In genomic region chr9:110229566-110230248, GRCm38 (mm10) we compare ENCODE assay signal across 14 mouse cellular contexts. TPM values are rescaled to one million over a fixed set of nuclear protein-coding genes. Genes with fewer than 3 reads are reported as not detected.
DNase-seq lines count a peak whose midpoint lies in the region; ATAC-seq lines count a peak whose summit lies in the region.
"Had no signal": no experiment of that assay in that cellular context is flagged by ENCODE, and none has a peak within 500 bp of the region (broad histone marks: within the 10 kb centered on the region; RNA-seq: fewer than 3 reads in every experiment).

No protein-coding gene starts in this region.

- H3K27me3 ChIP-seq in liver, embryonic 11.5 days (replicated peaks; ENCODE audit: control insufficient read depth, insufficient read depth, low read length): no peaks in the 10 kb centered on the region
- no peaks in the 10 kb centered on the region for H3K27me3 ChIP-seq in hindbrain, embryonic 16.5 days (replicated peaks; ENCODE audit: control insufficient read depth, insufficient read depth, low read length)
- H3K27me3 ChIP-seq: heart, embryonic 15.5 days; liver, embryonic 15.5 days; neural tube, embryonic 13.5 days had no signal

- 77% methylated on average over 10 of the region's 10 CpGs for WGBS in liver, embryonic 11.5 days
- 80% methylated on average over 10 of the region's 10 CpGs for WGBS in hindbrain, embryonic 16.5 days

- no peaks in the 10 kb centered on the region for H3K9me3 ChIP-seq in liver, embryonic 11.5 days (ENCODE audit: control insufficient read depth, low read length)
- H3K9me3 ChIP-seq in hindbrain, embryonic 16.5 days (ENCODE audit: control insufficient read depth, low read length): no peaks in the 10 kb centered on the region
- H3K9me3 ChIP-seq: heart, embryonic 15.5 days; liver, embryonic 15.5 days; neural tube, embryonic 13.5 days had no signal

- no peak for DNase-seq in cerebellum, postnatal 4 days (ENCODE audit: low spot score in 2 of 2)
- DNase-seq in liver, embryonic 11.5 days (ENCODE audit: low spot score): peak; percentile 17
- DNase-seq in liver: no peak
- DNase-seq in cerebellum, adult 11 months: peak; percentile 41
- no peak for DNase-seq in thymus, postnatal 10 days (ENCODE audit: low spot score in 2 of 2)
- no peak for DNase-seq in adrenal gland, postnatal 4 days (ENCODE audit: low spot score in 2 of 2)
- DNase-seq: gastrocnemius, postnatal 25 days; kidney, postnatal 4 days had no signal

- H3K36me3 ChIP-seq in liver, embryonic 11.5 days (ENCODE audit: control insufficient read depth, insufficient read depth, low read length): peaks cover 34% of the 10 kb centered on the region
- peaks cover 15% of the 10 kb centered on the region for H3K36me3 ChIP-seq in hindbrain, embryonic 16.5 days (ENCODE audit: control insufficient read depth, insufficient read depth, low read length)

- no peaks in the 10 kb centered on the region for H3K4me1 ChIP-seq in liver, embryonic 11.5 days (replicated peaks; ENCODE audit: control insufficient read depth, insufficient read depth, low read length)
- H3K4me1 ChIP-seq in hindbrain, embryonic 16.5 days (ENCODE audit: control insufficient read depth, insufficient read depth, low read depth, low read length): no peaks in the 10 kb centered on the region
- H3K4me1 ChIP-seq: heart, embryonic 15.5 days had no signal

- no peak overlapping the region for H3K4me2 ChIP-seq in liver, embryonic 11.5 days
- H3K4me2 ChIP-seq in hindbrain, embryonic 16.5 days (ENCODE audit: low read length): no peak overlapping the region
- H3K4me2 ChIP-seq: heart, embryonic 15.5 days; liver, embryonic 15.5 days; neural tube, embryonic 13.5 days had no signal

- no peak overlapping the region for H3K4me3 ChIP-seq in liver, embryonic 11.5 days (ENCODE audit: low read depth, low read length)
- H3K4me3 ChIP-seq in hindbrain, embryonic 16.5 days (ENCODE audit: low read length): no peak overlapping the region
- H3K4me3 ChIP-seq: heart, embryonic 15.5 days; liver, embryonic 15.5 days; neural tube, embryonic 13.5 days had no signal

- H3K9ac ChIP-seq in liver, embryonic 11.5 days (ENCODE audit: low read depth, low read length): no peak overlapping the region
- no peak overlapping the region for H3K9ac ChIP-seq in hindbrain, embryonic 16.5 days (ENCODE audit: low read depth, low read length)
- H3K9ac ChIP-seq: heart, embryonic 15.5 days; liver, embryonic 15.5 days; neural tube, embryonic 13.5 days had no signal

- peak; percentile 47; the same call in 1 of the 2 replicates for ATAC-seq in cerebellum, adult (ENCODE audit: insufficient number of reproducible peaks, low FRiP score, low TSS enrichment)
- no peak for ATAC-seq in liver, embryonic 11.5 days (replicated peaks; ENCODE audit: low FRiP score)
- ATAC-seq in hindbrain, embryonic 16.5 days: no peak
- ATAC-seq: intestine, embryonic 16.5 days had no signal

- H3K27ac ChIP-seq in liver, embryonic 11.5 days (ENCODE audit: low read depth, low read length): no peak overlapping the region
- H3K27ac ChIP-seq in hindbrain, embryonic 16.5 days (ENCODE audit: low read depth, low read length): 0 out of 2 replicates have a peak overlapping the region, but pooled peaks have one; percentile 1
- H3K27ac ChIP-seq: heart, embryonic 15.5 days; liver, embryonic 15.5 days; neural tube, embryonic 13.5 days had no signal

RNA-seq across cellular contexts. Expression of gene Cspg5, which starts 13.9 kb away (rescaled TPM):
- 0.21 and 0.34 TPM in 2 replicates for polyA plus RNA-seq in liver, embryonic 11.5 days (2014; fragmentation: Nextera tagmentation; extraction: Ambion mirVana)
- polyA plus RNA-seq in hindbrain, embryonic 16.5 days (2015; fragmentation: Nextera tagmentation; extraction: Ambion mirVana): 207 and 212 TPM in 2 replicates
- 10 to 100 TPM; 38.5 to 41.4 TPM for total RNA-seq in adrenal gland, postnatal 4 days (2021)

Comparison
In these comparisons a context has a peak if more than half of its experiments do, and no peak if none do; other contexts are left out.
1. DNase-seq: peak in liver, embryonic 11.5 days (single experiment) and cerebellum, adult 11 months (single experiment); none in cerebellum, postnatal 4 days (0 of 2), liver (single experiment), thymus, postnatal 10 days (0 of 2) and adrenal gland, postnatal 4 days (0 of 2).
2. RNA of gene Cspg5, which starts 13.9 kb away (polyA plus RNA-seq): 207 to 212 TPM in hindbrain, embryonic 16.5 days; 0.21 to 0.34 TPM in liver, embryonic 11.5 days; every median in the first group is over 100 times any median in the second.